Mouse (Mus musculus): ENCODE measurements at regions not wholly inside any gene's neighbourhood (a gene's known extent, or its start where the extent isn't known, plus 50 kb on each side); places are given as distances from the start of the nearest gene placed in this dataset.

DNA sequence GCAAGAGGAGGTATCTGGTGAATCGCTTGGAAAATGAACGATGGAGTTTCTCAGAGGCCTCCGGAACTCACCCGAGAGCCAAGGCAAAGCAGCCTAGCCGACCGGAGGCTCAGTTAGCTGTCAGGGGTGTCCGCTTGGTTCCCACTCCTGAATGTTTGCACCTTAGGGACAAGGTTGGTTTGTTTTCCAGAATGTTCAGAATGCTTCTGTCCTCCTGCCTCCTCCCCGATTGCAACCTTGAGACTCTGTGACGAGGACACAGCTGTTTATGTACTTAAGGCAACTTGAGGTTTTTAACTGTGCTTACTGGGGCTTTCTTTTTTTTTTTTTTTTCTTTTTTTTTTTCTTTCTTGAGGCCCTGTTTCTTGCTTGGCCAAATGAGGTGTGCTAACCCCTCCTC, 281.1 kb upstream of the Tbx3 start:
- TF ChIP-seq CTCF (IDR thresholded peaks at IDR 0.05; ENCODE audit: control insufficient read depth, insufficient read depth, insufficient replicate concordance, low read depth, low read length) (no peak), POLR2A (IDR thresholded peaks at IDR 0.05; ENCODE audit: control insufficient read depth, low read depth, low read length) (no peak)
